Comparison of ENCODE assay signal across 8 mouse cellular contexts in genomic region chr9:99630071-99630470, GRCm38 (mm10). TPM values are rescaled to one million over a fixed set of nuclear protein-coding genes. Genes with fewer than 3 reads are reported as not detected.
DNase-seq lines count a peak whose midpoint lies in the region; ATAC-seq and TF ChIP-seq lines count a peak whose summit lies in the region.

No protein-coding gene starts in this region.

- H3K9ac ChIP-seq in neural tube, embryonic 11.5 days (ENCODE audit: low read length), result peak overlapping the region; percentile 80
- peak overlapping the region; percentile 80 for H3K9ac ChIP-seq in limb, embryonic 13.5 days

- H3K9me3 ChIP-seq in neural tube, embryonic 11.5 days (ENCODE audit: control insufficient read depth, low read length), result no peaks in the 10 kb centered on the region
- H3K9me3 ChIP-seq in embryonic facial prominence, embryonic 10.5 days, result no peaks in the 10 kb centered on the region
- H3K9me3 ChIP-seq in limb, embryonic 13.5 days, result no peaks in the 10 kb centered on the region

- H3K4me3 ChIP-seq in neural tube, embryonic 11.5 days (ENCODE audit: low read depth, low read length), result peak overlapping the region; percentile 47
- peak overlapping the region; percentile 78 for H3K4me3 ChIP-seq in embryonic facial prominence, embryonic 10.5 days
- peak overlapping the region; percentile 66 for H3K4me3 ChIP-seq in limb, embryonic 13.5 days
- peak overlapping the region; percentile 59 for H3K4me3 ChIP-seq in small intestine, adult 2 months (ENCODE audit: low read depth, low read length)

- H3K4me2 ChIP-seq in neural tube, embryonic 11.5 days (ENCODE audit: low read depth), result peak overlapping the region; percentile 44
- H3K4me2 ChIP-seq in limb, embryonic 13.5 days (replicated peaks), result peak overlapping the region; percentile 84

- 0% methylated on average over 11 of the region's 11 CpGs for WGBS in neural tube, embryonic 11.5 days
- under 1% methylated on average over 11 of the region's 11 CpGs for WGBS in embryonic facial prominence, embryonic 10.5 days
- WGBS in limb, embryonic 13.5 days, result 2% methylated on average over 11 of the region's 11 CpGs
- WGBS in small intestine, adult 2 months, result 19% methylated on average over 11 of the region's 11 CpGs

- H3K27ac ChIP-seq in neural tube, embryonic 11.5 days (ENCODE audit: low read depth, low read length), result peak overlapping the region; percentile 45
- peak overlapping the region; percentile 93 for H3K27ac ChIP-seq in embryonic facial prominence, embryonic 10.5 days (replicated peaks)
- peak overlapping the region; percentile 95 for H3K27ac ChIP-seq in limb, embryonic 13.5 days
- H3K27ac ChIP-seq in small intestine, adult 2 months (ENCODE audit: insufficient read depth, low read depth, low read length), result 0 out of 2 replicates have a peak overlapping the region, but pooled peaks have one; percentile 31

- ATAC-seq in neural tube, embryonic 11.5 days (ENCODE audit: insufficient read depth, low FRiP score, low TSS enrichment), result peak; percentile 40
- peak; percentile 21; the same call in 1 of the 2 replicates for ATAC-seq in limb, embryonic 13.5 days (ENCODE audit: low FRiP score, low read depth)

- TF ChIP-seq POLR2A in small intestine, adult 2 months (IDR thresholded peaks at IDR 0.05; ENCODE audit: low read depth, low read length), result no peak

- no peak for DNase-seq in neural tube, embryonic 11.5 days (ENCODE audit: low spot score)
- DNase-seq in neural tube, embryonic 10.5 days (ENCODE audit: extremely low spot score, low spot score), result no peak
- peak; percentile 62 for DNase-seq in embryonic facial prominence, embryonic 10.5 days (ENCODE audit: low spot score)
- peak; percentile 4 for DNase-seq in heart, postnatal 25 days (ENCODE audit: low spot score)
- DNase-seq in right cerebral cortex, postnatal 14 days, result no peak
- DNase-seq in left cerebral cortex, postnatal 36 days (ENCODE audit: low spot score in 2 of 2), result no peak

- H3K4me1 ChIP-seq in neural tube, embryonic 11.5 days (ENCODE audit: control insufficient read depth, insufficient read depth, low read length), result peaks cover 12% of the 10 kb centered on the region
- H3K4me1 ChIP-seq in embryonic facial prominence, embryonic 10.5 days, result peaks cover 35% of the 10 kb centered on the region
- peaks cover 29% of the 10 kb centered on the region for H3K4me1 ChIP-seq in limb, embryonic 13.5 days
- H3K4me1 ChIP-seq in small intestine, adult 2 months (ENCODE audit: control insufficient read depth, insufficient read depth, insufficient read length, low read length), result no peaks in the 10 kb centered on the region

- no peaks in the 10 kb centered on the region for H3K27me3 ChIP-seq in neural tube, embryonic 11.5 days (ENCODE audit: control insufficient read depth, insufficient read depth, low read length)
- no peaks in the 10 kb centered on the region for H3K27me3 ChIP-seq in embryonic facial prominence, embryonic 10.5 days (replicated peaks; ENCODE audit: low read depth, poor library complexity, severe bottlenecking)
- no peaks in the 10 kb centered on the region for H3K27me3 ChIP-seq in limb, embryonic 13.5 days
- H3K27me3 ChIP-seq in small intestine, adult 2 months (ENCODE audit: control insufficient read depth, insufficient read depth, low read length), result no peaks in the 10 kb centered on the region

- no peak for TF ChIP-seq CTCF in small intestine, adult 2 months (IDR thresholded peaks at IDR 0.05; ENCODE audit: extremely low read depth, insufficient read length, insufficient replicate concordance, low read depth, low read length)

- intact Hi-C loops in heart, postnatal 25 days (cut with DNase I), result no loop called here
- intact Hi-C loops in left cerebral cortex, postnatal 36 days (cut with DNase I), result loop anchor here (5.0 kb wide), 1 partner anchor 43 kb away; no protein-coding TSS in a partner anchor

- H3K36me3 ChIP-seq in neural tube, embryonic 11.5 days (ENCODE audit: control insufficient read depth, insufficient read depth, low read length), result no peaks in the 10 kb centered on the region
- H3K36me3 ChIP-seq in embryonic facial prominence, embryonic 10.5 days (replicated peaks), result peaks cover 30% of the 10 kb centered on the region
- H3K36me3 ChIP-seq in limb, embryonic 13.5 days, result peaks cover 24% of the 10 kb centered on the region
- no peaks in the 10 kb centered on the region for H3K36me3 ChIP-seq in small intestine, adult 2 months (ENCODE audit: control insufficient read depth, insufficient read depth, low read length)

RNA-seq across cellular contexts. Expression of gene Dzip1l, which starts 0.8 kb away (rescaled TPM):
- 14.5 and 15.5 TPM in 2 replicates for polyA plus RNA-seq in neural tube, embryonic 11.5 days (2014; fragmentation: Nextera tagmentation; extraction: Ambion mirVana)
- 25.9 and 27.8 TPM in 2 replicates for polyA plus RNA-seq in embryonic facial prominence, embryonic 10.5 days (2016; fragmentation: Nextera tagmentation; extraction: Ambion mirVana)
- 1 to 10 TPM; 4.1 to 4.2 TPM for total RNA-seq in heart, postnatal 25 days (2021)
- polyA plus RNA-seq in limb, embryonic 13.5 days (2015; fragmentation: Nextera tagmentation; extraction: Ambion mirVana), result 24.5 and 26.1 TPM in 2 replicates
- polyA plus RNA-seq in small intestine, adult 2 months (2012; rRNA removed), result 1.2 and 1.4 TPM in 2 replicates
- 10 to 100 TPM; 21.6 to 29.7 TPM for total RNA-seq in left cerebral cortex, postnatal 36 days (2021)

RNA-seq across cellular contexts. Expression of gene A4gnt, which starts 17.8 kb away (rescaled TPM):
- not detected in 2 replicates for polyA plus RNA-seq in neural tube, embryonic 11.5 days (2014; fragmentation: Nextera tagmentation; extraction: Ambion mirVana)
- polyA plus RNA-seq in embryonic facial prominence, embryonic 10.5 days (2016; fragmentation: Nextera tagmentation; extraction: Ambion mirVana), result not detected in 2 replicates
- not detected for total RNA-seq in heart, postnatal 25 days (2021)
- polyA plus RNA-seq in limb, embryonic 13.5 days (2015; fragmentation: Nextera tagmentation; extraction: Ambion mirVana), result not detected in 2 replicates
- 1.1 and 8.7 TPM in 2 replicates for polyA plus RNA-seq in small intestine, adult 2 months (2012; rRNA removed)
- total RNA-seq in left cerebral cortex, postnatal 36 days (2021), result under 1 TPM; 0.23 to 0.25 TPM

RNA-seq across cellular contexts. Expression of gene Dbr1, which starts 54.5 kb away (rescaled TPM):
- polyA plus RNA-seq in neural tube, embryonic 11.5 days (2014; fragmentation: Nextera tagmentation; extraction: Ambion mirVana), result 31.1 and 35.2 TPM in 2 replicates
- polyA plus RNA-seq in embryonic facial prominence, embryonic 10.5 days (2016; fragmentation: Nextera tagmentation; extraction: Ambion mirVana), result 42.7 and 43.2 TPM in 2 replicates
- total RNA-seq in heart, postnatal 25 days (2021), result 1 to 10 TPM; 6.5 to 6.8 TPM
- polyA plus RNA-seq in limb, embryonic 13.5 days (2015; fragmentation: Nextera tagmentation; extraction: Ambion mirVana), result 30.1 and 30.8 TPM in 2 replicates
- 4.3 and 11.9 TPM in 2 replicates for polyA plus RNA-seq in small intestine, adult 2 months (2012; rRNA removed)
- total RNA-seq in left cerebral cortex, postnatal 36 days (2021), result 10 to 100 TPM; 13.2 to 13.3 TPM

Comparison
In these comparisons a context has a peak if more than half of its experiments do, and no peak if none do; other contexts are left out.
1. DNase-seq: peak in embryonic facial prominence, embryonic 10.5 days (single experiment) and heart, postnatal 25 days (single experiment); none in neural tube, embryonic 11.5 days (single experiment), neural tube, embryonic 10.5 days (single experiment), right cerebral cortex, postnatal 14 days (single experiment) and left cerebral cortex, postnatal 36 days (0 of 2).
2. H3K27ac ChIP-seq: peak in every context shown above with its lines; median percentile 95 in limb, embryonic 13.5 days; 93 in embryonic facial prominence, embryonic 10.5 days; 45 in neural tube, embryonic 11.5 days; 31 in small intestine, adult 2 months.
3. Peak in every context shown above with its lines, with median percentiles within 50 percentile points of each other: H3K4me3 ChIP-seq.